Mouse (Mus musculus) heart, embryonic 11.5 days (tissue): ENCODE data around the gene Gstt2. TPM values are rescaled to one million over a fixed set of nuclear protein-coding genes. Genes with fewer than 3 reads are reported as not detected.

Experiments used
- ATAC-seq: fragments of 200-750 bp; cut with Nextera tagmentation; replicated peaks from 2 replicates; pipeline ENCODE4 v1.8.0; 2017; ENCODE audit warnings: moderate library complexity; ENCODE audit not compliant: insufficient number of reproducible peaks, low FRiP score, low TSS enrichment
- H3K27ac ChIP-seq: fragments of 300-500 bp; sonication (generic); 2 replicates; pipeline ENCODE4 v1.5.1; 2014; ENCODE audit warnings: mild to moderate bottlenecking, low read depth, low read length
- H3K27me3 ChIP-seq: fragments of 300-500 bp; sonication (generic); 2 replicates; pipeline ENCODE4 v1.6.1; 2014; ENCODE audit warnings: mild to moderate bottlenecking, low read length, mixed read lengths; ENCODE audit not compliant: control insufficient read depth, insufficient read depth
- H3K36me3 ChIP-seq: fragments of 300-500 bp; sonication (generic); 2 replicates; pipeline ENCODE4 v1.6.1; 2014; ENCODE audit warnings: mild to moderate bottlenecking, low read length, moderate library complexity, mixed read lengths; ENCODE audit not compliant: control insufficient read depth, insufficient read depth
- H3K4me1 ChIP-seq: fragments of 300-500 bp; sonication (generic); 2 replicates; pipeline ENCODE4 v1.6.1; 2014; ENCODE audit warnings: low read length; ENCODE audit not compliant: control insufficient read depth, insufficient read depth
- H3K4me2 ChIP-seq: fragments of 300-500 bp; sonication (generic); 2 replicates; pipeline ENCODE4 v1.6.1; 2014; ENCODE audit warnings: mild to moderate bottlenecking, moderate library complexity
- H3K4me3 ChIP-seq: fragments of 300-500 bp; sonication (generic); 2 replicates; pipeline ENCODE4 v1.5.1; 2014; ENCODE audit warnings: low read depth, low read length
- H3K9ac ChIP-seq: fragments of 300-500 bp; sonication (generic); 2 replicates; pipeline ENCODE4 v1.6.1; 2014; ENCODE audit warnings: mild to moderate bottlenecking, low read depth, low read length, moderate library complexity
- H3K9me3 ChIP-seq: fragments of 300-500 bp; sonication (generic); replicated peaks from 2 replicates; pipeline ENCODE4 v1.6.1; 2016; ENCODE audit warnings: low read length; ENCODE audit not compliant: control insufficient read depth
- WGBS: fragments of 180-500 bp; shearing (Covaris S2); extraction: QIAGEN DNeasy Blood & Tissue Kit; methylation state at CpG from one replicate; pipeline ENCODE4 v1.1.7; 2014; ENCODE audit not compliant: insufficient replicate concordance; 5-methylcytosine and 5-hydroxymethylcytosine counted together
- polyA plus RNA-seq: library from polyadenylated mRNA; unstranded; fragments of >200 nt; fragmentation: Nextera tagmentation; extraction: Ambion mirVana; gene quantifications from 2 replicates; pipeline ENCODE4 v1.2.1, GENCODE M21; 2014

Gstt2 gene
- polyA plus RNA-seq, 1 experiment from 2014 or later, result 8.7 TPM

DNA sequence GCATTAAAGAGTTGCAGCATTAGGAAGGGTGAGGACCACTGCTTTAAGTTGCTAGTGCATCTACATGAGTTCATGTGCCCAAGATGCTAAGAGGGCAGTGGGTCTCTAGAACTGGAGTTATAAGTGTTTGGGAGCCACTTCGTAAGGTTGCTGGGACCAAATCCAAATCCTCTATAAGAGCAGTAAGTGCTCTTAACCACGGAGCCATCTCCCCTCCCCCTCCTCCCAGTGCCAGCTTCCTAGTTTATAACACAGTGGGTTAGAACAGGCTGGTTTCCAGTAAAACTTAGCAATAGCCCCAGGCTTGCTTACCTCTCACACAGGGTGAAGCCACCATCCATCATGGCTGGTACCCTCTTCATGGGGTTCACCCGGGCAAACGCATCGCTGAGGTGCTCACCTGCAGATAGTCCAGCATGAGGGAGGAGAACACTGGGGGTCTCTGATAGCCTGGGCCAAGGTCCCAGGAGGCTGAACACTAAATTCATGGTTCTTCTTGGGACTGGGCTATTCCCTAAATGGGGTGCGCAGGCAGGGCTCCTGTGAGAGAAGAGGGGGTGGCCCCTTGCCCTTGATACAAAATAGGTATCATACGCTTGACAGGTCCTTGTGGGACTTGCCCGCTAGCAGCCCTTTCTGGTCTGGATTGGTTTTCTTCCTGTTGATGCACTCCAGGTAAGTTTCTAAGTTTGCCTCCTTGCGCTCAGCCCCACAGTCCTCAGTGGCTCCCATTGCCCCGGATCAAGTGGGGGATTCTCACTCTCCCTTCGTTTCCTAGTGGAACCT is 40.3 kb downstream of the Gstt2 start:
- H3K9ac ChIP-seq, result no peak overlapping the region; the same call in 1 of the 2 replicates
- ATAC-seq, result no peak
- H3K4me3 ChIP-seq, result peak overlapping the region; percentile 53
- no peaks in the 10 kb centered on the region for H3K9me3 ChIP-seq
- H3K36me3 ChIP-seq, result no peaks in the 10 kb centered on the region
- H3K4me1 ChIP-seq, result peaks cover 9% of the 10 kb centered on the region
- WGBS, result 33% methylated on average over 11 of the region's 11 CpGs
- H3K4me2 ChIP-seq, result peak overlapping the region; percentile 95
- H3K27ac ChIP-seq, result no peak overlapping the region
- H3K27me3 ChIP-seq, result peaks cover 8% of the 10 kb centered on the region

DNA sequence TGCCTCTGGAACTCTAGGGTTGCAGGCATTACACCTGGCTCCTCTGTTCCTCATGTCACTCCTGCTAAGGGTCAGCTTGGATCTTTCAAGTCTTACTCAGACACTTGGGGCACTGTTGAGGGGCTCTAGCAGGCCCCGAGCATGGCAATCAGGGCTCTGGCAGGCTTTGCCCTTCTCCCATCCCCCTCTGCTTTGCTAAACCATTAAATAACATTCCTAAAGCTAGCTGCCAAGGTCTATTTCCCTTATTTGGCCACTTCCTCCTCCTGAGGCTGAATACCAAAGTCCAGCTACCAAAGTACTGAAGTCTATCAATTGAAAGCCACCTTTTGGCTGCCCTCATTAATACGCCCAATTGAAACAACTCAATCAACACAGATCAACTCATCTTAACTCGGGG is 42.3 kb downstream of the Gstt2 start:
- no peak for ATAC-seq
- 35% methylated on average over 3 of the region's 3 CpGs for whole genome bisulfite sequencing

DNA sequence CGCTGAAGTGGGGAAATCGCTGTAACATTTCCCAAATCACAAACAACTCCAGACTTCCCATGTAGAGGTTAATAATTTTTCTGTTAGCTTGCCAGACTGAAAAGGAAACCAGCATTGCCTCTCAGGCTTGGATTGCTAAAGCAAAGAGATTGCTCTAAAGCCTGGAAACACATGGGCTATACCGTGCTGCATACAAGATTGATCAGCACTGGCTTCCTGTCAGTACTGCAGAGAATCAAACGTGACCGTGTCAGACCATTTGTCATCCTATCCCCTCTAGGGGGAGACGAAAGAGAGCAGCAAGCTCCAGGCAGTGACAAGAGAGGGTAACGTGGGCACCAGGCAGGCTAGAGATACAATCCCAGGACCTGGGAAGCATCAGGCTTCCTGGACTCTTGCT is 46.5 kb downstream of the Gstt2 start:
- Histone ChIP-seq H3K36me3 (no peaks in the 10 kb centered on the region), H3K4me1 (no peaks in the 10 kb centered on the region), H3K27ac (no peak overlapping the region), H3K9ac (no peak overlapping the region), H3K9me3 (no peaks in the 10 kb centered on the region), H3K27me3 (no peaks in the 10 kb centered on the region), H3K4me2 (no peak overlapping the region), H3K4me3 (no peak overlapping the region)
- ATAC-seq, result no peak
- WGBS, result 20% methylated on average over 7 of the region's 7 CpGs

More for the DNA sequence above, 42.3 kb downstream of the Gstt2 start:
- H3K4me2 ChIP-seq, result no peak overlapping the region
- H3K4me3 ChIP-seq, result no peak overlapping the region
- H3K36me3 ChIP-seq, result no peaks in the 10 kb centered on the region
- peaks cover 9% of the 10 kb centered on the region for H3K4me1 ChIP-seq
- H3K9ac ChIP-seq, result no peak overlapping the region
- no peak overlapping the region for H3K27ac ChIP-seq
- H3K9me3 ChIP-seq, result no peaks in the 10 kb centered on the region
- peaks cover 8% of the 10 kb centered on the region for H3K27me3 ChIP-seq

DNA sequence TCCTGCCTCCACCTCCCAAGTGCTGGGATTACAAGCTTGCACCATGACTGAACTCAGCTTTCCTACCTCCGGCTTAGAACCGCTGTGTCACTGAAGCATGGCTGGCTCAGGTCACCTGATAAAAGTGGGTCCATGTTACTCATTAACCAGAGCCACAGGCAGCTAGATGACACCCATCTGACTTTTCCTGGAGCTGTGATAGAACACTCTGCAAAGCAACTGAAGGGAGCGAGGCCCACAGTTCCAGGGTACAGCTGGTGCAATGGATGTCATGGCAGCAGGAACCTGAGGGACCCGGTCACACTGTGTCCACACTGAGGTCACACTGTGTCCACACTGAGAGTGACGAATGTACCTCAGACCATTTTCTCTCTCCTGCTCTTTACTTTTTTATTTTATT is 47.4 kb downstream of the Gstt2 start:
- Histone ChIP-seq H3K36me3 (no peaks in the 10 kb centered on the region), H3K9me3 (no peaks in the 10 kb centered on the region), H3K4me2 (no peak overlapping the region), H3K4me3 (no peak overlapping the region), H3K4me1 (no peaks in the 10 kb centered on the region), H3K9ac (no peak overlapping the region), H3K27ac (no peak overlapping the region), H3K27me3 (no peaks in the 10 kb centered on the region)
- no peak for ATAC-seq
- 84% methylated on average over 5 of the region's 5 CpGs for WGBS

DNA sequence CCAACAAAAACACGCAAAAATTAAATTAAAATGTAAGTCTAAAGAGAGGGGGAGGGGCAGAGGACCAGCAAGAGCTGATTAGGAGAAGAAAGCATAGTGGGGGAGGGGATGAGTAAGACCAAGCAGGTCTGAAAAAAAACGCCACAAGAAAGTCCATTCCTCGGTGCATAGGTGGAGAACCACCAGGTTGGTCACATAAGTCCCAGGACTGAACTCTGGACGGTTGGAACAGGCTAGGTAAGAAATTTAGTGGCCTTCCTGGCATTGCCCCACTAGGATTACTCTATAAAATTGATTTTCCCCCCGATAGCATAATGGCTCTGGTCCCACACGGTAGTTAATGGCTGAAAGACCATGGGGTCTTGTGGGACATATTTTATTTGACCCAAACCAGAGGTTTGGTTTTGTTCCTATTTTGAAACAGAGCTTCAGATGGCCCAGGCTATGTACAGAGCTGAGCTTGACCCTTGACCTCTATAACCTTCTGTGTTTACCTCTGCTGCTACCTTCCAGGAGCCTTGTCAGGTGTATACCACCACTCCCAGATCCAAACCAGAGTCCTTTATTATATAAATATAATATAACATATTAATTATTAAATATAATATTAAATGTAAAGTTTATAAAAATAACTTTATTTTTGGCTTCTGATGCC is 48.0 kb downstream of the Gstt2 start:
- Histone ChIP-seq H3K36me3 (no peaks in the 10 kb centered on the region), H3K4me3 (no peak overlapping the region), H3K9ac (no peak overlapping the region), H3K4me1 (no peaks in the 10 kb centered on the region), H3K9me3 (no peaks in the 10 kb centered on the region), H3K4me2 (no peak overlapping the region), H3K27ac (no peak overlapping the region), H3K27me3 (no peaks in the 10 kb centered on the region)
- WGBS, result 76% methylated on average over 6 of the region's 6 CpGs
- no peak for ATAC-seq

DNA sequence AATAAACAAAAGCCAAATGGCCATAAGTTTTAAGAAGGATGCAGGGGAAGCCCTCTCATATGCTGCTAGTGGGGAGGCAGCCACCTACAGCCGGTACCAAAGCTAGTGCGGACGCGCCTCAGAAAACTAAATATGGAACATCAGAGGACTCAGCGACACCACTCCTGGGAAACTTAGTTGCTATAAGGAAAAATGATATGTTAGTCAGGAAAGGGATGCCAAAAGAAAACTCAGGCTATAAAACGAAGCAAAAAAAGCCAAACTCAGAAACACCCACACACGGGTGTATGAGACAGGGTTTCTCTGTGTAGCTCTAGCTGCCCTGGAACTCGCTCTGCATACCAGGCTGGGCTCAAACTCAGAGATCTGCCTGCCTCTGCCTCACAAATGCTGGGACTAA is 48.9 kb downstream of the Gstt2 start:
- no peak overlapping the region for H3K9ac ChIP-seq
- H3K36me3 ChIP-seq, result no peaks in the 10 kb centered on the region
- H3K4me2 ChIP-seq, result no peak overlapping the region
- H3K4me3 ChIP-seq, result no peak overlapping the region
- no peak overlapping the region for H3K27ac ChIP-seq
- H3K27me3 ChIP-seq, result no peaks in the 10 kb centered on the region; the same call in 1 of the 2 replicates
- H3K4me1 ChIP-seq, result no peaks in the 10 kb centered on the region
- no peak for ATAC-seq
- H3K9me3 ChIP-seq, result no peaks in the 10 kb centered on the region
- 90% methylated on average over 8 of the region's 8 CpGs for WGBS

DNA sequence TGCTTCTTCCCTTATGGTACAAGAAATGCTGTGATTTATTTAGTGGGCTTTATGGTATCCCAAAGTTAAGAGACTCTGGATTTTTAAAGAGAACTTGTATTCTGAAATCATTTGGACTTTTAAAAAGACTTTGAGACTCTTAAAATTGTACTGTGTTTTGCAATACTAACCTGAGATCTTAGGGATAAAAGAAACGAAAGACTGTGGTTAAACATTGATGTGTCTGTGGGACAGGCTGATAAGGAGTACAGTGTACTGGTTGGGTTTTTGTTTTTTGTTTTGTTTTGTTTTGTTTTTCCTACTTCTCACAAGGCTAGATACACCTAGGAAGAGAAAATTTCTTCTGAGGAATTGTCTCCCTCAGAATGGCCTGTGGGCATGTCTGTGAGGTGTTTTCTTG is 51.8 kb downstream of the Gstt2 start:
- WGBS, result 54% methylated on average over 1 of the region's 1 CpGs
- no peak for ATAC-seq

More for the DNA sequence above, 51.8 kb downstream of the Gstt2 start:
- no peaks in the 10 kb centered on the region for H3K36me3 ChIP-seq
- no peak overlapping the region for H3K9ac ChIP-seq
- H3K4me2 ChIP-seq, result no peak overlapping the region
- H3K27ac ChIP-seq, result no peak overlapping the region
- H3K9me3 ChIP-seq, result no peaks in the 10 kb centered on the region
- peaks cover 4% of the 10 kb centered on the region for H3K27me3 ChIP-seq
- H3K4me3 ChIP-seq, result no peak overlapping the region
- H3K4me1 ChIP-seq, result 0 out of 2 replicates have a peak, but pooled peaks cover 4% of the 10 kb centered on the region
